Mouse (Mus musculus) spleen, postnatal 36 days (tissue): ENCODE results near the gene Trim75.
"Not testable (repeated sequence)": the region's sequence is repeated elsewhere in the genome, so short reads cannot be mapped to it uniquely, and the experiment has no call there.

Experiments used
- DNase-seq, 2 experiments: peaks; one replicate each; pipeline ENCODE4 v3.0.0; 2022; ENCODE audit warnings: low spot score in 2 of 2, mixed read lengths in 1 of 2

The Trim75 gene

GRCm38 (mm10) chr8:64987731-64988130 is at the start of gene Trim75:
Gene Trim75 (minus strand): TSS chr8:64987831.
- no peak for DNase-seq

DNA sequence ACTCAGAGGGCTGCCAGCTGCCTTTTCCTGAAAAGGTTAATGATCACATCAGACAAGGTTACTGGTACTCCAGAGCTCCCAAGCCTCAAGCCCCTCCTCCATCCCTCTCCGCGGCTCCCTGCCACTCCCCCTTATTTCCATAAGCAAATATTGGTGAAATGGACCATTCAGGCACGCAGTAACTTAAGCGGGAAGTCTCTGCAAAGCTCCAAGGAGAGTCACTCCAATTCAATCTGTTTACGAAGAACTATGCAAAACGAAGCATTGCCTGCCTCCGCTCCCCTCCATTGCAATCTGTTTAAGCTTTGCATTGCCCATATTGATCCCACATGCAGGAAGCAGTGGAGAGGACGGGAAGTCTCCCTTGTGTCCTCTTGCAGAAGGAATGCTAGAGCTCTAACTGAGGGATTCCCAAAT is 49.5 kb upstream of the Trim75 start, which contains the start of gene Apela:
TSS of gene Apela (minus strand) at position 220 of the 417 bp plus-strand sequence.
- DNase-seq: no peak

- DNase-seq: no peak
Measured at GRCm38 (mm10) chr8:65034136-65034535, 46.5 kb upstream of the Trim75 start.

DNA sequence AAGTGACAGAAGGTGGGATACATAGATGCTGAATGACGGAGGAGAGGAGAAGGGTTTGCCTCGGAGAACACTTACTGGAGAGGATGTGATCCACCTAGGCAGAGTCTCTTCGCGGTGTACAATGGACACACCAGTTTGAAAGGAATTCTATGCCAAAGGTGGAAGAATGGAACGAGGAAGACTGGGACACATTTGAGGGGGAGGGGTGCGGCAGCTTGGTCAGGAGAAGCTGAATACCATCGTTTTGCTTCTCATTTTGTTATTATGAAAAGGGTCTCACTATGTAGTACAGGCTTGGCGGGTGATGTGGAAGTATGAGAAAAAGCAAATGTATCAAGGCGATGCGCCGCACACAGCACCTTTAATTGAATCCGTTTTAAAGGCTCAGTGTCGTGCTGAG is 45.4 kb upstream of the Trim75 start:
- DNase-seq: no peak

GRCm38 (mm10) chr8:65032107-65032506 is 44.5 kb upstream of the Trim75 start:
- DNase-seq: no peak

GRCm38 (mm10) chr8:65030735-65031485 is 43.3 kb upstream of the Trim75 start:
- DNase-seq: no peak

GRCm38 (mm10) chr8:65029776-65030175 is 42.1 kb upstream of the Trim75 start:
- no peak for DNase-seq

- DNase-seq: no peak
Measured at GRCm38 (mm10) chr8:65028959-65029686, 41.5 kb upstream of the Trim75 start.

- DNase-seq: peak; percentile 3 to 10
Measured at GRCm38 (mm10) chr8:65022485-65022884, 34.9 kb upstream of the Trim75 start.

DNA sequence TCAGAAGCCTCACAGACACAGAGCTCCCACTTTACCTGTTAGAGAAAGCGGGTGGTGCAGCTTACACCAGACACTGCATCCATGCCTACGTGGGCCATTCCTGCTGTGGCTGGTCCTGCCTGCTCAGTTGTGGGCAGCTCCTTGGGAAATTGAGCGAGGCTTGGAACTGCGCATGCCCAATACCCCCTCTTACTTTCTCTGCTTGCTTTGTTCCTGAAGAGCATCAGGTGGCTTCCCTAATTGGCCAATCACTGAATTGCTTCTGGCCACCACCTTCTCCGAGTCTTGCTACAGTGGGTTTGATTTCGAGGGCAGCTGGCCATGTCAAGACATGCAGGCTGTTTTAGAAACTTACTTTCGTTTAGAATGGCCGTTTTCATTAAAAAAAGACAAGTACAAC is 30.8 kb upstream of the Trim75 start, which contains the start of the genes Trim61 and Trim60:
TSS of gene Trim61 (minus strand) at position 101 of the 400 bp plus-strand sequence.
TSS of gene Trim60 (minus strand) at position 162 of the 400 bp plus-strand sequence.
- DNase-seq: no peak

DNA sequence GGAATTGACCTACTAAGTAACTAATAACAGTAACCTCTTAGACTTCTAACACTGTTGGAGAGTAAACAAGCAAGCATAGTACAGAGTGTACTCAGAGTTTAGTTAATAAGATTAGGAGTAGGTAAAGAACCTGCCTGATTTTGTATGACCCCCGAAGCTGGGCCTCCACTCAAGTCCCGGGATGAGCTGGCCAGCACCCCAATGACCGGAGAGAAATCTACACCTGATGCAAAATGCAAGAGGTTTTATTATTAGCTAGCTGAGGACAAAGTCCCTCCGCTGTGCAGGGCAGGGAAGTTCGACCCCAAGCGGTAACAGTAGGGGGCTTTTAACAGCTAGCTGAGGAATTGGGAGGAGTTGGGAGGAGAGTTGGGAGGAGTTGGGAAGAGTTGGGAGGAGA is 20.0 kb upstream of the Trim75 start:
- DNase-seq: not testable (repeated sequence)

DNA sequence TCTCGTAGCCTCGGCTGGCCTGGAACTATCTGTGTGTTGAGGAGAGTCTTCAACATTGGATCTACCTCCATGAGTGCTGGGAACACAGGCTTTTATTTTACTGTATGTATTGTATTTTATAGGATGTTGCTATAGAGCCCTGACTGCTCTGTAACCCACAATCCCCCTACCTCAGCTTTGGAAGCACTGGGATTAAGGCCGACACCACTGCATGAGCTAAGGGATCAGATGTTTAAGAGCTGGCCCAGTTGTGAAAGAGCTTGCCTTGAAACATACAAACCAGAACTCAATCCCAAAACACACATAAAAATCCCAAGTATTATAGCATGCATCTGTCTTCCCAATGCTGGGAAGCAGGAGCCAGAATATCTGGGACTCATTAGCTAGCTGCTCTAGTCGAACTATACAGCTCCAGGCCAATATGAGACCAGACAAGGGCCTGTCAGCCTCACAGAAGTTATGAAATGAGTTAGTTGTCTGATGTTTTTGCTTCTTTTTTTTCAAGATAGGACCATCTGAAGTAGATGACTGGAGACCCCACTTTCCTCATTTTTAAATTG is 11.3 kb upstream of the Trim75 start:
- no peak for DNase-seq

GRCm38 (mm10) chr8:64983150-64983897 is 4.3 kb downstream of the Trim75 start:
- DNase-seq: no peak

GRCm38 (mm10) chr8:64962836-64963235 is 24.8 kb downstream of the Trim75 start:
- DNase-seq: no peak

- no peak for DNase-seq
Measured at GRCm38 (mm10) chr8:64959025-64959424, 28.6 kb downstream of the Trim75 start.

DNA sequence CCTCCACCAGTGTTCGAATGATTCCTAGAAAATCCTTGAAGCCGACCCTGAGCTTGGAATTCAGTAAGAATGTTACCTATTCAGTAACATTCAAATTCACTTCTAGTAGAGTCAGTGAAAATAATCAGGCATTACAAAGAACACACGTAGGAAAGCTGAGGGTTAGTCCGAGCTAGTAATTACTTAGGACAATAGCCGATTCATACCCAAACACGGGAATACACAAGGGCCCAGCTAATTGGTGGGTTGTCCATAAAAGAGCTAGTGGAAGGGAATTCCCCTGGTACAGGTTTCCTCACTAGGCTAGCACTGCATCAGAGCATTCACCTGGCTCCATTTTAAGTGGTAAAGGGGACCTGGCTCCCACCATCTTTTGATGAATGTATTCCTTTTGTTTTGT is 35.5 kb downstream of the Trim75 start:
- DNase-seq: no peak

DNA sequence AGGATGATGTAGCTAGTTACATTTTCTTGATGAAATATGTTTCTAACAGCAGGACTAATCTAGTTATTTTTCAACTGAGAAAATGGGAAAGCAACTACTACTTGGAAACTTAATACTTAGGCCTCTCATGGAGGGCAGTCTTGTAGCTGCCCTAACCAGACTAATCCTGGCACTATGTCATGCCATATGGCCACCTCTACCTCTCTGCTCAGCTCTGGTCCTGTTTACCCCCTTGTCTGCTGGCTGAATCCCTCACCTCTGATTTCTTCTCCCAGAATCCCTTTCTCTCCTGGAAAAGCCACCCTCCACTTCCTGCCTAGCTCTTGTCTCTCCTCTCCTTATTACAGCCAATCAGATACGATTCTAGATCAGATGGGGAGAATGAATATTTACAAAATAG is 39.3 kb downstream of the Trim75 start:
- no peak for DNase-seq

DNA sequence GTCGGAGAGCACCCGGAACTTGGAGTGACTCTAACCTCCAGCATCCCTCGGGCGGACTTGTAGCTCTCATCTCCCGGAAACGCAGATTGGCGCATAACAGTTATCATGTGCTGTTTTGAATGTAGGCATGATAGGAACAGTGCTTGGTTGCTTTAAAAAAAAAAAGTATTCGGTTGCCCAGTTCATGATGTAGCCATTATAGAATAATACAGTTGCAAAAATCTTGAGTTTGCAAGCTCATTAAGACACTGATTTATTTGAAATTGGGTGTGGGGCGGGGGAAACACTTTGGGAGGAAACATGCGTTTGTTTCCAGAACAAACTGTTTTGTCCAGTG is 40.0 kb downstream of the Trim75 start:
- DNase-seq: no peak

- peak; percentile 96 for DNase-seq
Measured at GRCm38 (mm10) chr8:64946820-64947697, 40.6 kb downstream of the Trim75 start, which contains the start of gene Tmem192. Gene Tmem192 (plus strand): TSS chr8:64947185.

GRCm38 (mm10) chr8:64946441-64946819 is 41.2 kb downstream of the Trim75 start:
- DNase-seq: peak; percentile 12 to 22

DNA sequence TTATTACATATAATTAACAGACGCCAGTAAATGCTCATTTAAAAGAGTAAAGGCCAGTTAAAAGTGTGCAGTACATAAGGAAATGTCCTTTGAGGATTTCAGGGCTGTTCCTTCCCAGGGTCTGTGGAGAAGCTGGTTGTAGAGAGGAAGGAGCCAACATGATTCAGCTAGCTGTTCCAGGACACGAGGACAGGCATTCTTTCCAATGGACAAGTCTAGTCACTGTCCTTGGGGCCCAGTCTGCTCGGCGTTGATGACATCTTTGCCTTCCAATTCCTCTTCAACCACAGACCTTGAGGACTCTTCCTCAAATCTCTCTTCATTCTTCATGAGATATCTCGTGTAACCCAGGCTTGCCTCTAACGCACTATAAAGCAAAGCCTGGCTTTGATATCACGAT is 42.0 kb downstream of the Trim75 start:
- no peak for DNase-seq
